Mouse (Mus musculus) ES-Bruce4 (cell line): ENCODE results near the gene L3mbtl2.

ENCODE experiments used
- CTCF ChIP-seq: IDR thresholded peaks from one replicate; pipeline ENCODE4 v1.8.1; 2011; ENCODE audit warnings: low read depth, low read length
- POLR2A ChIP-seq: IDR thresholded peaks from one replicate; pipeline ENCODE4 v1.8.1; 2011; ENCODE audit warnings: low read length; ENCODE audit not compliant: insufficient read depth

DNA sequence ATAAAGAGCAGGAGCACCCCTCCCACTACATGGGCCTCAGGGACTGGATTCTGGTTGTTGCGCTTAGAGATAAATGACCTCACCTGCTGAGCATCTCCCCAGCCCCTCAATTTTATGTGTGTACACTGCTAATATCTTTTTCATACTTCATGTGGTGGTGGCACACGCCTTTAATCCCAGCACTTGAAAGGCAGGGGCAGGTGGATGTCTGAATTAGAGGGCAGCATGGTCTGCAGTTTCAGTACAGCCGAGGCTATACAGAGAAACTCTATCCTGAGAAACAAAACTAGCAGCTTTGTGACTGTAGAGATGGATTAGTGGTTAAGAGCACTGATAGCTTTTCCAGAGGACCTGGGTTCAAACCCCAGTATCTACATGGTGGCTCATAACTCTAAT is 39.4 kb downstream of the L3mbtl2 start:
- no peak for TF ChIP-seq POLR2A
- no peak for TF ChIP-seq CTCF
